Mouse (Mus musculus): ENCODE measurements around the gene Timp3. TPM values are rescaled to one million over a fixed set of nuclear protein-coding genes. Genes with fewer than 3 reads are reported as not detected.

Timp3 gene
- polyA plus RNA-seq, 1 experiment from 2014 or later, result 33.2 TPM

GRCm38 (mm10) chr10:86356819-86357563 is 56.8 kb downstream of the Timp3 start:
- Histone ChIP-seq H3K36me3 (ENCODE audit: control insufficient read depth, insufficient read depth, low read length) (no peaks in the 10 kb centered on the region), H3K4me2 (no peak overlapping the region), H3K9me3 (ENCODE audit: control insufficient read depth, low read length) (no peaks in the 10 kb centered on the region), H3K4me3 (ENCODE audit: low read depth, low read length) (no peak overlapping the region), H3K4me1 (replicated peaks; ENCODE audit: control insufficient read depth, insufficient read depth, low read length) (peaks cover 8% of the 10 kb centered on the region), H3K27ac (ENCODE audit: low read depth, low read length) (peak overlapping the region; percentile 28; the same call in 1 of the 2 replicates), H3K9ac (ENCODE audit: low read depth, low read length) (no peak overlapping the region), H3K27me3 (replicated peaks; ENCODE audit: control insufficient read depth, insufficient read depth, low read length) (no peaks in the 10 kb centered on the region)
- WGBS, result 47% methylated on average over 5 of the region's 5 CpGs
- DNase-seq (ENCODE audit: low spot score) (no peak), ATAC-seq (replicated peaks; ENCODE audit: low FRiP score) (no peak; the same call in 1 of the 2 replicates)

GRCm38 (mm10) chr10:86358307-86358975 is 58.3 kb downstream of the Timp3 start:
- 75% methylated on average over 7 of the region's 7 CpGs for whole genome bisulfite sequencing

GRCm38 (mm10) chr10:86359208-86359607 is 59.0 kb downstream of the Timp3 start:
- DNase-seq (ENCODE audit: low spot score), result no peak
- Histone ChIP-seq H3K36me3 (ENCODE audit: control insufficient read depth, insufficient read depth, low read length) (no peaks in the 10 kb centered on the region), H3K4me2 (no peak overlapping the region), H3K9ac (ENCODE audit: low read depth, low read length) (no peak overlapping the region), H3K27ac (ENCODE audit: low read depth, low read length) (no peak overlapping the region), H3K4me1 (replicated peaks; ENCODE audit: control insufficient read depth, insufficient read depth, low read length) (peaks cover 4% of the 10 kb centered on the region), H3K27me3 (replicated peaks; ENCODE audit: control insufficient read depth, insufficient read depth, low read length) (no peaks in the 10 kb centered on the region), H3K9me3 (ENCODE audit: control insufficient read depth, low read length) (no peaks in the 10 kb centered on the region), H3K4me3 (ENCODE audit: low read depth, low read length) (no peak overlapping the region)
- ATAC-seq (replicated peaks; ENCODE audit: low FRiP score), result no peak
- WGBS, result 65% methylated on average over 2 of the region's 2 CpGs

More at GRCm38 (mm10) chr10:86358307-86358975, 58.3 kb downstream of the Timp3 start:
- no peak for DNase-seq (ENCODE audit: low spot score)
- Histone ChIP-seq H3K4me1 (replicated peaks; ENCODE audit: control insufficient read depth, insufficient read depth, low read length) (peaks cover 4% of the 10 kb centered on the region), H3K4me2 (no peak overlapping the region), H3K4me3 (ENCODE audit: low read depth, low read length) (no peak overlapping the region), H3K9me3 (ENCODE audit: control insufficient read depth, low read length) (no peaks in the 10 kb centered on the region), H3K9ac (ENCODE audit: low read depth, low read length) (no peak overlapping the region), H3K36me3 (ENCODE audit: control insufficient read depth, insufficient read depth, low read length) (no peaks in the 10 kb centered on the region), H3K27me3 (replicated peaks; ENCODE audit: control insufficient read depth, insufficient read depth, low read length) (no peaks in the 10 kb centered on the region), H3K27ac (ENCODE audit: low read depth, low read length) (no peak overlapping the region)
- no peak for ATAC-seq (replicated peaks; ENCODE audit: low FRiP score)

- Histone ChIP-seq H3K4me1 (replicated peaks; ENCODE audit: control insufficient read depth, insufficient read depth, low read length) (peaks cover 4% of the 10 kb centered on the region), H3K4me3 (ENCODE audit: low read depth, low read length) (no peak overlapping the region), H3K27ac (ENCODE audit: low read depth, low read length) (no peak overlapping the region), H3K4me2 (no peak overlapping the region), H3K9ac (ENCODE audit: low read depth, low read length) (no peak overlapping the region), H3K9me3 (ENCODE audit: control insufficient read depth, low read length) (no peaks in the 10 kb centered on the region), H3K36me3 (ENCODE audit: control insufficient read depth, insufficient read depth, low read length) (no peaks in the 10 kb centered on the region), H3K27me3 (replicated peaks; ENCODE audit: control insufficient read depth, insufficient read depth, low read length) (no peaks in the 10 kb centered on the region)
- ATAC-seq (replicated peaks; ENCODE audit: low FRiP score) (no peak), DNase-seq (ENCODE audit: low spot score) (no peak)
- 65% methylated on average over 4 of the region's 4 CpGs for WGBS
Measured at GRCm38 (mm10) chr10:86359699-86360098, 59.5 kb downstream of the Timp3 start.

GRCm38 (mm10) chr10:86363669-86364309 is 63.6 kb downstream of the Timp3 start:
- H3K27me3 ChIP-seq (replicated peaks; ENCODE audit: control insufficient read depth, insufficient read depth, low read length), result no peaks in the 10 kb centered on the region
- peaks cover 3% of the 10 kb centered on the region for H3K4me1 ChIP-seq (replicated peaks; ENCODE audit: control insufficient read depth, insufficient read depth, low read length)
- H3K9ac ChIP-seq (ENCODE audit: low read depth, low read length), result no peak overlapping the region
- H3K36me3 ChIP-seq (ENCODE audit: control insufficient read depth, insufficient read depth, low read length), result no peaks in the 10 kb centered on the region
- DNase-seq (ENCODE audit: low spot score), result no peak
- no peak overlapping the region for H3K4me2 ChIP-seq
- WGBS, result 68% methylated on average over 8 of the region's 8 CpGs
- ATAC-seq (replicated peaks; ENCODE audit: low FRiP score), result no peak
- H3K9me3 ChIP-seq (ENCODE audit: control insufficient read depth, low read length), result no peaks in the 10 kb centered on the region
- H3K4me3 ChIP-seq (ENCODE audit: low read depth, low read length), result no peak overlapping the region
- no peak overlapping the region for H3K27ac ChIP-seq (ENCODE audit: low read depth, low read length)

GRCm38 (mm10) chr10:86365632-86366092 is 65.5 kb downstream of the Timp3 start:
- DNase-seq (ENCODE audit: low spot score) (no peak), ATAC-seq (replicated peaks; ENCODE audit: low FRiP score) (peak; percentile 64)
- Histone ChIP-seq H3K9ac (ENCODE audit: low read depth, low read length) (no peak overlapping the region), H3K4me3 (ENCODE audit: low read depth, low read length) (no peak overlapping the region), H3K9me3 (ENCODE audit: control insufficient read depth, low read length) (no peaks in the 10 kb centered on the region), H3K27ac (ENCODE audit: low read depth, low read length) (no peak overlapping the region), H3K4me2 (no peak overlapping the region), H3K4me1 (replicated peaks; ENCODE audit: control insufficient read depth, insufficient read depth, low read length) (peaks cover 5% of the 10 kb centered on the region), H3K27me3 (replicated peaks; ENCODE audit: control insufficient read depth, insufficient read depth, low read length) (no peaks in the 10 kb centered on the region), H3K36me3 (ENCODE audit: control insufficient read depth, insufficient read depth, low read length) (no peaks in the 10 kb centered on the region)
- WGBS, result 38% methylated on average over 5 of the region's 5 CpGs

- H3K27ac ChIP-seq (ENCODE audit: low read depth, low read length), result no peak overlapping the region
- H3K9me3 ChIP-seq (ENCODE audit: control insufficient read depth, low read length), result no peaks in the 10 kb centered on the region
- H3K4me3 ChIP-seq (ENCODE audit: low read depth, low read length), result no peak overlapping the region
- no peak for ATAC-seq (replicated peaks; ENCODE audit: low FRiP score)
- H3K4me1 ChIP-seq (replicated peaks; ENCODE audit: control insufficient read depth, insufficient read depth, low read length), result peaks cover 5% of the 10 kb centered on the region
- WGBS, result 66% methylated on average over 4 of the region's 4 CpGs
- no peaks in the 10 kb centered on the region for H3K36me3 ChIP-seq (ENCODE audit: control insufficient read depth, insufficient read depth, low read length)
- H3K4me2 ChIP-seq, result no peak overlapping the region
- H3K27me3 ChIP-seq (replicated peaks; ENCODE audit: control insufficient read depth, insufficient read depth, low read length), result no peaks in the 10 kb centered on the region
- no peak for DNase-seq (ENCODE audit: low spot score)
- no peak overlapping the region for H3K9ac ChIP-seq (ENCODE audit: low read depth, low read length)
Measured at GRCm38 (mm10) chr10:86367346-86367745, 67.2 kb downstream of the Timp3 start.

- Histone ChIP-seq H3K4me1 (replicated peaks; ENCODE audit: control insufficient read depth, insufficient read depth, low read length) (peaks cover 5% of the 10 kb centered on the region), H3K9me3 (ENCODE audit: control insufficient read depth, low read length) (no peaks in the 10 kb centered on the region), H3K36me3 (ENCODE audit: control insufficient read depth, insufficient read depth, low read length) (no peaks in the 10 kb centered on the region), H3K27me3 (replicated peaks; ENCODE audit: control insufficient read depth, insufficient read depth, low read length) (no peaks in the 10 kb centered on the region), H3K9ac (ENCODE audit: low read depth, low read length) (no peak overlapping the region), H3K4me3 (ENCODE audit: low read depth, low read length) (no peak overlapping the region), H3K27ac (ENCODE audit: low read depth, low read length) (no peak overlapping the region), H3K4me2 (no peak overlapping the region)
- ATAC-seq (replicated peaks; ENCODE audit: low FRiP score) (no peak), DNase-seq (ENCODE audit: low spot score) (no peak)
- WGBS, result 77% methylated on average over 12 of the region's 12 CpGs
Measured at GRCm38 (mm10) chr10:86368811-86369210, 68.6 kb downstream of the Timp3 start.
